Mouse (Mus musculus) cerebellum, adult 8-10 months (tissue): ENCODE measurements around the gene Tmpo.
A peak's percentile ranks its signal among the peaks of the same experiment; 100 is the strongest.
"Not testable (repeated sequence)": the region's sequence is repeated elsewhere in the genome, so short reads cannot be mapped to it uniquely, and the experiment has no call there.

Experiments
- DNase-seq: peaks from one replicate; pipeline ENCODE4 v3.0.0; 2022

The Tmpo gene

GRCm38 (mm10) chr10:91184893-91185292, 3.8 kb upstream of the Tmpo start:
- DNase-seq, result not testable (repeated sequence)

- DNase-seq, result peak; percentile 55
Observed at GRCm38 (mm10) chr10:91183316-91183715, 2.2 kb upstream of the Tmpo start.

- DNase-seq, result no peak
Observed at GRCm38 (mm10) chr10:91182291-91182990, 1.3 kb upstream of the Tmpo start.

GRCm38 (mm10) chr10:91181461-91182288, 560 bp upstream of the Tmpo start:
- peak; percentile 100 for DNase-seq

- no peak for DNase-seq
Observed at GRCm38 (mm10) chr10:91180301-91180700, 814 bp downstream of the Tmpo start.

- no peak for DNase-seq
Observed at GRCm38 (mm10) chr10:91179834-91180233, 1.3 kb downstream of the Tmpo start.

GRCm38 (mm10) chr10:91177201-91177600, 3.9 kb downstream of the Tmpo start:
- no peak for DNase-seq

- no peak for DNase-seq
Observed at GRCm38 (mm10) chr10:91172329-91173100, 8.6 kb downstream of the Tmpo start.

- DNase-seq, result peak; percentile 95
Observed at GRCm38 (mm10) chr10:91171455-91172328, 9.4 kb downstream of the Tmpo start.

- DNase-seq, result no peak
Observed at GRCm38 (mm10) chr10:91171041-91171440, 10.1 kb downstream of the Tmpo start.

- peak; percentile 86 for DNase-seq
Observed at GRCm38 (mm10) chr10:91170143-91170941, 10.8 kb downstream of the Tmpo start.

GRCm38 (mm10) chr10:91169414-91170065, 11.6 kb downstream of the Tmpo start:
- no peak for DNase-seq

- DNase-seq, result no peak
Observed at GRCm38 (mm10) chr10:91167352-91167751, 13.8 kb downstream of the Tmpo start.

- peak; percentile 42 for DNase-seq
Observed at GRCm38 (mm10) chr10:91166890-91167289, 14.2 kb downstream of the Tmpo start.

- DNase-seq, result no peak
Observed at GRCm38 (mm10) chr10:91165850-91166249, 15.3 kb downstream of the Tmpo start.

- no peak for DNase-seq
Observed at GRCm38 (mm10) chr10:91164491-91164890, 16.6 kb downstream of the Tmpo start.

- DNase-seq, result no peak
Observed at GRCm38 (mm10) chr10:91162511-91163163, 18.5 kb downstream of the Tmpo start.

GRCm38 (mm10) chr10:91162077-91162476, 19.0 kb downstream of the Tmpo start:
- DNase-seq, result no peak

- no peak for DNase-seq
Observed at GRCm38 (mm10) chr10:91161006-91161405, 20.1 kb downstream of the Tmpo start.

GRCm38 (mm10) chr10:91158442-91158841, 22.7 kb downstream of the Tmpo start:
- no peak for DNase-seq
